Mouse (Mus musculus): Measurements from ENCODE around the gene Olfr1110. TPM values are rescaled to one million over a fixed set of nuclear protein-coding genes. Genes with fewer than 3 reads are reported as not detected.
"Not testable (repeated sequence)": the region's sequence is repeated elsewhere in the genome, so short reads cannot be mapped to it uniquely, and the experiment has no call there.

The Olfr1110 gene
- not detected in 2 replicates for polyA plus RNA-seq (2015; fragmentation: Nextera tagmentation; extraction: Ambion mirVana)

DNA sequence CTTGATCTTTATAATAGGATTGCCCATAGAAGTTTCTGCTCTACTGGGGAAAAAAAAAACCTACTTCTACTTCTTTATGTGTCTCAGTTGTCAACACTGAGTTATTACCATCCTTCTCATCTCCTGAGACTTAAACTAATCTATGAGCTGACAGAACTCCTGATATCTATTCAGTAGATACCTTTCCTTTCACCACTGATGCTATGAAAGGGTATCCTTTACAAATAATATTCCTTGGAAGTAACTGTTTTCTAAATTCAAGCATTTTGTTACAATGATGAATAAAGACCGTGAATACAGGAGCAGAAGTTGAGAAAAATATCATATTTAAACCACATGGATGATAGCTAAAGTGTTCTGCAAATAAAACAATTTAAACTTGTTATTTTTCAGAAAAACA, at the start of gene Olfr1110:
Gene Olfr1110, minus strand, starts transcription at position 101 of the 400 bp plus-strand sequence.
- no peak for ATAC-seq (ENCODE audit: low read depth)
- WGBS (ENCODE audit: insufficient replicate concordance) = 58% methylated on average over 1 of the region's 1 CpGs
- no peaks in the 10 kb centered on the region for H3K36me3 ChIP-seq
- H3K4me3 ChIP-seq (replicated peaks) = no peak within 1 kb of the TSS
- H3K4me2 ChIP-seq = no peak within 1 kb of the TSS
- no peak for DNase-seq
- H3K9me3 ChIP-seq (replicated peaks) = no peaks in the 10 kb centered on the region
- H3K4me1 ChIP-seq (replicated peaks) = no peaks in the 10 kb centered on the region
- H3K27me3 ChIP-seq = no peaks in the 10 kb centered on the region
- no peak within 1 kb of the TSS for H3K27ac ChIP-seq
- H3K9ac ChIP-seq = no peak within 1 kb of the TSS

DNA sequence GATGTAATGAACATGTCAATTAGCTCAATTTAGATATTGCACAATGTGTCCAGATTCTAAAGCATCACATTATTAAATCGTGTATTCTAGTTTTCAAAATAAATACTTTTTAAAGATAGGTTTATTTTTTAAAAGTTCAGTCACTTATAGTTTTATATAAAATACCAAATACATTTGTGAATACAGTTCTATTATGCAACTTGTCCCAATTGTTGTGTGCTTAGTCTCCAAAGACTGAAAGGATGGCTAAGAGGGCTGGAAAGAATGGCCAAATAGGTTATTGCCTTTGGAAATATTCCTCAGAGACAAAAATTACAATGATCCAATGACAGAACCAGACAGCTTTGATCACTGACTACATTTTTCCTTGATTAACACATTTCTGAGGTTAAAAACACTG, 47.4 kb upstream of the Olfr1110 start, which contains the start of gene Olfr1112:
Gene Olfr1112, plus strand, starts transcription at position 301 of the 400 bp plus-strand sequence.
- 67% methylated on average over 1 of the region's 1 CpGs for WGBS (ENCODE audit: insufficient replicate concordance)
- ATAC-seq (ENCODE audit: low read depth) (no peak), DNase-seq (no peak)
- Histone ChIP-seq H3K27me3 (no peaks in the 10 kb centered on the region), H3K4me3 (replicated peaks) (no peak within 1 kb of the TSS), H3K4me2 (no peak within 1 kb of the TSS), H3K4me1 (replicated peaks) (no peaks in the 10 kb centered on the region), H3K9me3 (replicated peaks) (no peaks in the 10 kb centered on the region), H3K9ac (no peak within 1 kb of the TSS), H3K36me3 (no peaks in the 10 kb centered on the region), H3K27ac (no peak within 1 kb of the TSS)

DNA sequence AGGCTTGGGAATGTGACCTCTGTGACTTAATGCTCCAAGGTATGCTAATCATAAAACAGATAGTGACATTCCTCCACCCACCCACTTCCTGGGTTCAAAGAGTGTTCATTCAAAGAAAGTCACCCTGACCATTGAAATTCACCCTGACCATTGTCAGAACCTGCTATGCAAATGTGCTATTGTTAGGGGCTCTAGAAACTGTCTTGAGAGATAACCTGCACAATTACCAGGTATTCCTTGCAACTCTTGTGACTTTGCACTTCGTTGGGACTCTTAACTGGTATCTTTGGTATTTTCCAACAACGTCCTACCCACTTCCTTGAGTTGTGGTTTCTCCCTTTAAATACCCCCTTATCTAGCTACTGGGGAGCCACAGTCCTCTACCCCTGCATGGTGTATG, 27.6 kb upstream of the Olfr1110 start:
- WGBS (ENCODE audit: insufficient replicate concordance) = 29% methylated on average over 2 of the region's 2 CpGs
- ATAC-seq (ENCODE audit: low read depth) = not testable (repeated sequence)

DNA sequence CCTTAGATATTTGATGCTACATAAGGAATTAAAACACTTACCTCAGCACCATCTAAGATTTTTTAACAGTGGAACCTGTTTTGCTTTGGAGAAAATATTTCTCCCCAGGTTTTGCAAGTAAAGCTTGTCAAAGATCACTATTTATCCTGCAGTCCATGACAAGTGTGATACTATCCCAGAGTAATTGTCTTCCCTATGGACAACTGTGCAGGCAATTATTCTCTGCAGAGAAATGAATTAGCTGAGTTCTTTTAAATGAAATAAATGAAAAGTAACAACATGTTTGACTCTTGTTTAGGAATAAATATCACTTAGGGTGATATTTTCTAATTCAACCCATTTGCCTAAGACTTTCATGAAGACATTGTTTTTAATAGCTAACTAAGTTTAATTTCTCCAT, 12.4 kb upstream of the Olfr1110 start, which contains the start of gene Olfr1111:
Gene Olfr1111, minus strand, starts transcription at position 101 of the 400 bp plus-strand sequence.
- no peak within 1 kb of the TSS for H3K4me2 ChIP-seq
- no peaks in the 10 kb centered on the region for H3K4me1 ChIP-seq (replicated peaks)
- no peak within 1 kb of the TSS for H3K4me3 ChIP-seq (replicated peaks)

More for the DNA sequence above, 27.6 kb upstream of the Olfr1110 start:
- not testable (repeated sequence) for H3K4me3 ChIP-seq (replicated peaks); H3K9ac ChIP-seq; H3K4me1 ChIP-seq (replicated peaks); H3K27me3 ChIP-seq; H3K27ac ChIP-seq; H3K9me3 ChIP-seq (replicated peaks); H3K4me2 ChIP-seq; H3K36me3 ChIP-seq; DNase-seq

DNA sequence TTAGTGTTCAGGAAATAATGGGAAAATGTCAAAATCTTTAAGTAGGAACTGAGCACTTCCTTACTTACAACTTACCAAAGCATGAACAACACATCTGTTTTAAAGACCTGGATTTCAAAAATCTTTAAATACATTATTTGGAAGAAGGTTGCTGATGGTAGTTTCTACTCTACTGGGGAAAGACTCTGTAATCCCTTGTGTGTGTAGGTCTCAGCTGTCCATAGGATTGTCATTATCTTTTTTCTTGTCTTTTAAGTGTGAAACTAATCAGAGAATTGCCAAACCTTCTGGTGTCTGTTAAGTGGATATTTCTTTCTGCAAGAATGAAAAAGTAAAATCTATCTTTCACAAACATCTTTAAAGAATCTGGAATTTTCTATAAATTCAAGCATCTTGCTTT, 25.6 kb downstream of the Olfr1110 start, which contains the start of gene Olfr259:
Gene Olfr259, minus strand, starts transcription at position 101 of the 400 bp plus-strand sequence.
- Histone ChIP-seq H3K36me3 (no peaks in the 10 kb centered on the region), H3K4me3 (replicated peaks) (no peak within 1 kb of the TSS), H3K9ac (no peak within 1 kb of the TSS), H3K27me3 (no peaks in the 10 kb centered on the region), H3K4me2 (no peak within 1 kb of the TSS), H3K9me3 (replicated peaks) (no peaks in the 10 kb centered on the region), H3K27ac (no peak within 1 kb of the TSS), H3K4me1 (replicated peaks) (no peaks in the 10 kb centered on the region)
- DNase-seq = no peak
- no peak for ATAC-seq (ENCODE audit: low read depth)

More for the DNA sequence above, 12.4 kb upstream of the Olfr1110 start, which contains the start of gene Olfr1111:
- no peaks in the 10 kb centered on the region for H3K9me3 ChIP-seq (replicated peaks)
- H3K9ac ChIP-seq = no peak within 1 kb of the TSS
- H3K36me3 ChIP-seq = no peaks in the 10 kb centered on the region
- no peak within 1 kb of the TSS for H3K27ac ChIP-seq
- H3K27me3 ChIP-seq = no peaks in the 10 kb centered on the region
- no peak for DNase-seq
- ATAC-seq (ENCODE audit: low read depth) = no peak

DNA sequence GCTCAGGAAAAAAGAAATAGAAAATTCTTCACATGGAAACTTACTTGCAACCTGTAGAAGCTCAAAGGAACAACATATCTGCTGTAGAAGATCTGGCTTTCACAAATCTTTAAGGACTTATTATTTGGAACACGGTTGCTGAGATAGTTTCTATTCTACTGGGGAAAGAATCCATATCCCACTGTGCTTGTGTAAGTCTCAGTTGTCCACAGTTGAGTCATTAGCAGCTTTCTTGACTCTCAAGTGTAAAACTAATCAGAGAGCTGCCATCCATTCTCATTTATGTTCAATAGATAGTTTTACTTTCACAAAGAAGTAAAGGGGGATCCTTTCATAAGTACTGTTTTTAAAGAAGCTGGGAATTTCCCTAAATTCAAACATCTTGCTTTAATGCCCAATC, 44.2 kb downstream of the Olfr1110 start, which contains the start of gene Olfr1109:
Gene Olfr1109, minus strand, starts transcription at position 101 of the 400 bp plus-strand sequence.
- no peak for ATAC-seq (ENCODE audit: low read depth)
- Histone ChIP-seq H3K27me3 (no peaks in the 10 kb centered on the region), H3K4me1 (replicated peaks) (no peaks in the 10 kb centered on the region), H3K4me2 (no peak within 1 kb of the TSS), H3K9ac (no peak within 1 kb of the TSS), H3K4me3 (replicated peaks) (no peak within 1 kb of the TSS), H3K27ac (no peak within 1 kb of the TSS), H3K36me3 (no peaks in the 10 kb centered on the region), H3K9me3 (replicated peaks) (no peaks in the 10 kb centered on the region)
- 50% methylated on average over 1 of the region's 1 CpGs for WGBS (ENCODE audit: insufficient replicate concordance)
- DNase-seq = no peak

Other genes with a start within 250 kb of the Olfr1110 start
- gene Olfr1097, start 248.1 kb downstream of the Olfr1110 start, polyA plus RNA-seq (2015; fragmentation: Nextera tagmentation; extraction: Ambion mirVana) = not detected in 2 replicates
- gene Olfr1098, start 215.8 kb downstream of the Olfr1110 start, polyA plus RNA-seq (2015; fragmentation: Nextera tagmentation; extraction: Ambion mirVana) = not detected in 2 replicates
- not detected in 2 replicates for gene Olfr1099, start 179.6 kb downstream of the Olfr1110 start, polyA plus RNA-seq (2015; fragmentation: Nextera tagmentation; extraction: Ambion mirVana)
- gene Olfr1100, start 160.3 kb downstream of the Olfr1110 start, polyA plus RNA-seq (2015; fragmentation: Nextera tagmentation; extraction: Ambion mirVana) = not detected in 2 replicates
- not detected in 2 replicates for gene Olfr1101, start 149.1 kb downstream of the Olfr1110 start, polyA plus RNA-seq (2015; fragmentation: Nextera tagmentation; extraction: Ambion mirVana)
- not detected in 2 replicates for gene Olfr1102, start 141.9 kb downstream of the Olfr1110 start, polyA plus RNA-seq (2015; fragmentation: Nextera tagmentation; extraction: Ambion mirVana)
- not detected in 2 replicates for gene Olfr1104, start 113.2 kb downstream of the Olfr1110 start, polyA plus RNA-seq (2015; fragmentation: Nextera tagmentation; extraction: Ambion mirVana)
- gene Olfr1105, start 103.8 kb downstream of the Olfr1110 start, polyA plus RNA-seq (2015; fragmentation: Nextera tagmentation; extraction: Ambion mirVana) = not detected in 2 replicates
- gene Olfr1106, start 88.0 kb downstream of the Olfr1110 start, polyA plus RNA-seq (2015; fragmentation: Nextera tagmentation; extraction: Ambion mirVana) = not detected in 2 replicates
- not detected in 2 replicates for gene Olfr1107, start 64.5 kb downstream of the Olfr1110 start, polyA plus RNA-seq (2015; fragmentation: Nextera tagmentation; extraction: Ambion mirVana)
- gene Olfr1109, start 44.3 kb downstream of the Olfr1110 start, polyA plus RNA-seq (2015; fragmentation: Nextera tagmentation; extraction: Ambion mirVana) = not detected in 2 replicates
- gene Olfr259, start 25.7 kb downstream of the Olfr1110 start, polyA plus RNA-seq (2015; fragmentation: Nextera tagmentation; extraction: Ambion mirVana) = not detected in 2 replicates
- gene Olfr1111, start 12.3 kb upstream of the Olfr1110 start, polyA plus RNA-seq (2015; fragmentation: Nextera tagmentation; extraction: Ambion mirVana) = not detected in 2 replicates
- not detected in 2 replicates for gene Olfr1112, start 47.5 kb upstream of the Olfr1110 start, polyA plus RNA-seq (2015; fragmentation: Nextera tagmentation; extraction: Ambion mirVana)
- not detected in 2 replicates for gene Olfr1113, start 68.7 kb upstream of the Olfr1110 start, polyA plus RNA-seq (2015; fragmentation: Nextera tagmentation; extraction: Ambion mirVana)
- gene Olfr1115, start 107.7 kb upstream of the Olfr1110 start, polyA plus RNA-seq (2015; fragmentation: Nextera tagmentation; extraction: Ambion mirVana) = not detected in 2 replicates
- not detected in 2 replicates for gene Olfr1116, start 127.2 kb upstream of the Olfr1110 start, polyA plus RNA-seq (2015; fragmentation: Nextera tagmentation; extraction: Ambion mirVana)
- not detected in 2 replicates for gene Olfr1118, start 167.3 kb upstream of the Olfr1110 start, polyA plus RNA-seq (2015; fragmentation: Nextera tagmentation; extraction: Ambion mirVana)
- not detected in 2 replicates for gene Olfr1120, start 214.5 kb upstream of the Olfr1110 start, polyA plus RNA-seq (2015; fragmentation: Nextera tagmentation; extraction: Ambion mirVana)
- gene Olfr1121, start 229.6 kb upstream of the Olfr1110 start, polyA plus RNA-seq (2015; fragmentation: Nextera tagmentation; extraction: Ambion mirVana) = not detected in 2 replicates
- not detected in 2 replicates for gene Olfr1122, start 245.5 kb upstream of the Olfr1110 start, polyA plus RNA-seq (2015; fragmentation: Nextera tagmentation; extraction: Ambion mirVana)